Mouse (Mus musculus) lung, adult 2 months (tissue): ENCODE data around the gene Rab5if.

ENCODE experiments used
- CTCF ChIP-seq: fragments of 200-500 bp; IDR thresholded peaks from 2 replicates; pipeline ENCODE4 v1.5.1; 2011; ENCODE audit warnings: mild to moderate bottlenecking, low read length, control low read depth; ENCODE audit not compliant: insufficient read depth
- POLR2A ChIP-seq: fragments of 200-500 bp; IDR thresholded peaks from 2 replicates; pipeline ENCODE4 v1.6.1; 2011; ENCODE audit warnings: low read depth, mild to moderate bottlenecking, control low read depth, low read length, borderline replicate concordance; ENCODE audit errors: extremely low read depth

DNA sequence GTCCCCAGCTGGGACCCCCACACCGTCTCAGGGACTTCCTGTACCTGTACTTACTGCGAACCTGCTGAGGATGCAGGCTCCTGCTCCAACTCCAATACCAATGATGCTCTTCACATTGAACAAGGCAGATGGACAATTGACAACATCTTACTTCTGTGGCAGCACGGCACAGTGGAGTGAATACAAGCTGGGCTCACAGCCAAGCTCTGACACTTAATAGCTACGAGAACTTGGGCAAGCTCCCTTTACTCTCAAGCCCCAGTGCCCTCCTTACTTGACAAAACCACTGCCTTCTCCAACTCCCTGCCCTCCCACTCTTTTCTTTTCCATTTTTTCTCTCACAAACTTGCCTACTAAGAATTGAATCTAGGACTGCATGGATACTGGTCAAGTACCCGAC, 50.3 kb downstream of the Rab5if start:
- TF ChIP-seq CTCF: no peak
- TF ChIP-seq POLR2A: no peak
